Mouse (Mus musculus) embryonic stem cell, embryonic (primary cell): Measurements from ENCODE around the gene Lypla2.

Experiments used
- CTCF ChIA-PET, 4 experiments: fragments of 300-600 bp in 2 of 4; fragments of 350-600 bp in 2 of 4; sonication (Branson Sonifier 250); formaldehyde crosslinking; loops; one replicate each; lab custom pipeline; 2022; ENCODE audit warnings: inconsistent platforms in 2 of 4; lab: Charles Lee
- POLR2A ChIA-PET, 4 experiments: fragments of 300-600 bp in 2 of 4; fragments of 350-600 bp in 2 of 4; sonication (Branson Sonifier 250); formaldehyde crosslinking; loops; one replicate each; lab custom pipeline; 2022; ENCODE audit warnings: antibody characterized with exemption in 4 of 4, inconsistent platforms in 1 of 4; lab: Charles Lee

Lypla2 gene

GRCm38 (mm10) chr4:135946659-135947301, 25.6 kb downstream of the Lypla2 start:
- POLR2A ChIA-PET, result interaction anchor here in 3 of 4 experiments (0.5 to 9.3 kb wide), 37 partner anchors 8 to 508 kb away, joined by 3 to 71 read pairs (median 4); partner anchors contain the start of genes Fuca1 (in 2 of the 3), Gale (in 2 of the 3), Pnrc2 (in 1 of the 3) and Rpl11 (in 1 of the 3)
- CTCF ChIA-PET, result interaction anchor here in 3 of 4 experiments (0.6 to 2.0 kb wide), 11 partner anchors 9 to 1015 kb away, joined by 3 to 6 read pairs (median 4); partner anchors contain the start of gene Fuca1 (in 1 of the 3)

GRCm38 (mm10) chr4:135946278-135946658, 26.2 kb downstream of the Lypla2 start, which contains the start of gene Hmgcl:
TSS of gene Hmgcl (plus strand) at chr4:135946448.
- CTCF ChIA-PET, result interaction anchor here (0.5 to 2.0 kb wide), 15 partner anchors 8 to 1014 kb away, joined by 3 to 6 read pairs (median 4); partner anchors contain the start of gene Fuca1 (in 2 of the 4)
- POLR2A ChIA-PET, result interaction anchor here in 3 of 4 experiments (0.5 to 9.3 kb wide), 38 partner anchors 9 to 507 kb away, joined by 3 to 71 read pairs (median 4); partner anchors contain the start of genes Fuca1 (in 2 of the 3), Gale (in 2 of the 3), Pnrc2 (in 1 of the 3) and Rpl11 (in 1 of the 3)

- ChIA-PET CTCF (interaction anchor here (0.5 to 2.0 kb wide), 11 partner anchors 8 to 1651 kb away, joined by 3 to 6 read pairs (median 4); partner anchors contain the start of gene Fuca1 (in 2 of the 4)), POLR2A (interaction anchor here in 3 of 4 experiments (0.5 to 9.3 kb wide), 30 partner anchors 9 to 506 kb away, joined by 3 to 71 read pairs (median 4); partner anchors contain the start of genes Fuca1 (in 2 of the 3), Gale (in 2 of the 3), Pnrc2 (in 1 of the 3) and Rpl11 (in 1 of the 3))
These were observed 26.7 kb downstream of the Lypla2 start for GRCm38 (mm10) chr4:135945706-135946105.

- CTCF ChIA-PET, result interaction anchor here in 3 of 4 experiments (0.6 to 1.4 kb wide), 9 partner anchors 23 to 215 kb away, joined by 3 to 7 read pairs (median 3); partner anchors contain the start of genes Fuca1 (in 2 of the 3) and Il22ra1 (in 1 of the 3)
- POLR2A ChIA-PET, result interaction anchor here in 3 of 4 experiments (0.6 to 9.3 kb wide), 7 partner anchors 11 to 88 kb away, joined by 3 to 71 read pairs (median 4); partner anchors contain the start of genes Fuca1 (in 1 of the 3), Gale (in 1 of the 3) and Srsf10 (in 1 of the 3)
These were observed 29.0 kb downstream of the Lypla2 start for GRCm38 (mm10) chr4:135943389-135943788.

GRCm38 (mm10) chr4:135942193-135942592, 30.2 kb downstream of the Lypla2 start:
- ChIA-PET CTCF (interaction anchor here in 1 of 4 experiments (1.4 to 1.7 kb wide), 2 partner anchors 14 to 139 kb away, joined by 3 read pairs; no protein-coding TSS in a partner anchor), POLR2A (interaction anchor here in 1 of 4 experiments (0.7 to 9.3 kb wide), 6 partner anchors 17 to 354 kb away, joined by 3 to 71 read pairs (median 4); partner anchors contain the start of genes Fuca1 and Gale)

- POLR2A ChIA-PET, result interaction anchor here in 2 of 4 experiments (0.6 to 1.6 kb wide), 7 partner anchors 20 to 112 kb away, joined by 3 to 10 read pairs (median 4); partner anchors contain the start of genes Fuca1 (in 2 of the 2), Cnr2 (in 1 of the 2) and Rpl11 (in 1 of the 2)
- CTCF ChIA-PET, result interaction anchor here (0.6 to 2.8 kb wide), 16 partner anchors 12 to 447 kb away, joined by 3 to 20 read pairs (median 4); partner anchors contain the start of gene Fuca1 (in 2 of the 4)
These were observed 31.4 kb downstream of the Lypla2 start for GRCm38 (mm10) chr4:135941026-135941425.

GRCm38 (mm10) chr4:135938858-135939257, 33.6 kb downstream of the Lypla2 start:
- ChIA-PET POLR2A (interaction anchor here in 2 of 4 experiments (0.5 to 5.1 kb wide), 21 partner anchors 9 to 587 kb away, joined by 3 to 22 read pairs (median 4); partner anchors contain the start of genes Fuca1 (in 2 of the 2), Srsf10 (in 2 of the 2), Cnr2 (in 1 of the 2) and E2f2 (in 1 of the 2)), CTCF (interaction anchor here in 3 of 4 experiments (0.5 to 3.4 kb wide), 19 partner anchors 12 to 272 kb away, joined by 3 to 23 read pairs (median 4); partner anchors contain the start of gene Fuca1 (in 3 of the 3))

- ChIA-PET CTCF (interaction anchor here in 3 of 4 experiments (0.6 to 2.0 kb wide), 3 partner anchors 15 to 171 kb away, joined by 3 to 17 read pairs (median 7); partner anchors contain the start of gene Fuca1 (in 1 of the 3)), POLR2A (interaction anchor here in 2 of 4 experiments (0.7 to 5.1 kb wide), 7 partner anchors 8 to 133 kb away, joined by 3 to 22 read pairs (median 9); partner anchors contain the start of gene Fuca1 (in 2 of the 2))
These were observed 36.9 kb downstream of the Lypla2 start for GRCm38 (mm10) chr4:135935502-135935901.

- POLR2A ChIA-PET, result interaction anchor here in 2 of 4 experiments (0.7 to 5.1 kb wide), 6 partner anchors 8 to 108 kb away, joined by 3 to 22 read pairs (median 6); partner anchors contain the start of gene Fuca1 (in 2 of the 2)
- CTCF ChIA-PET, result interaction anchor here in 3 of 4 experiments (0.5 to 3.8 kb wide), 4 partner anchors 15 to 237 kb away, joined by 3 to 28 read pairs (median 5); partner anchors contain the start of genes Fuca1 (in 2 of the 3) and E2f2 (in 1 of the 3)
These were observed 37.5 kb downstream of the Lypla2 start for GRCm38 (mm10) chr4:135934708-135935500.

- POLR2A ChIA-PET, result interaction anchor here (0.6 to 1.4 kb wide), 5 partner anchors 12 to 100 kb away, joined by 3 to 5 read pairs (median 4); partner anchors contain the start of gene Srsf10 (in 1 of the 4)
- CTCF ChIA-PET, result interaction anchor here in 3 of 4 experiments (0.6 to 4.7 kb wide), 10 partner anchors 12 to 337 kb away, joined by 3 to 31 read pairs (median 4); partner anchors contain the start of gene Fuca1 (in 2 of the 3)
These were observed 40.6 kb downstream of the Lypla2 start for GRCm38 (mm10) chr4:135931832-135932231.

- CTCF ChIA-PET, result interaction anchor here in 2 of 4 experiments (0.6 to 4.7 kb wide), 6 partner anchors 10 to 128 kb away, joined by 3 to 31 read pairs (median 8); partner anchors contain the start of gene Fuca1 (in 2 of the 2)
- POLR2A ChIA-PET, result interaction anchor here in 2 of 4 experiments (0.8 to 2.2 kb wide), 4 partner anchors 9 to 57 kb away, joined by 3 to 14 read pairs (median 7); partner anchors contain the start of gene Fuca1 (in 2 of the 2)
These were observed 42.2 kb downstream of the Lypla2 start for GRCm38 (mm10) chr4:135930239-135930638.

GRCm38 (mm10) chr4:135929828-135930227, 42.6 kb downstream of the Lypla2 start:
- CTCF ChIA-PET, result interaction anchor here in 3 of 4 experiments (0.6 to 4.7 kb wide), 6 partner anchors 10 to 203 kb away, joined by 3 to 31 read pairs (median 9); partner anchors contain the start of gene Fuca1 (in 2 of the 3)
- POLR2A ChIA-PET, result interaction anchor here in 3 of 4 experiments (0.6 to 3.9 kb wide), 6 partner anchors 9 to 110 kb away, joined by 3 to 19 read pairs (median 8); partner anchors contain the start of gene Fuca1 (in 2 of the 3)

GRCm38 (mm10) chr4:135929405-135929804, 43.0 kb downstream of the Lypla2 start:
- POLR2A ChIA-PET, result interaction anchor here in 3 of 4 experiments (0.6 to 3.9 kb wide), 8 partner anchors 8 to 110 kb away, joined by 3 to 19 read pairs (median 6); partner anchors contain the start of gene Fuca1 (in 2 of the 3)
- CTCF ChIA-PET, result interaction anchor here in 3 of 4 experiments (0.6 to 4.7 kb wide), 6 partner anchors 9 to 203 kb away, joined by 3 to 31 read pairs (median 9); partner anchors contain the start of gene Fuca1 (in 2 of the 3)

- ChIA-PET CTCF (interaction anchor here in 2 of 4 experiments (0.6 to 4.7 kb wide), 6 partner anchors 8 to 927 kb away, joined by 3 to 31 read pairs (median 3); partner anchors contain the start of gene Fuca1 (in 2 of the 2)), POLR2A (interaction anchor here in 3 of 4 experiments (0.6 to 3.9 kb wide), 14 partner anchors 8 to 125 kb away, joined by 3 to 19 read pairs (median 6); partner anchors contain the start of genes Fuca1 (in 1 of the 3), Hmgcl (in 1 of the 3), Pithd1 (in 1 of the 3) and Rpl11 (in 1 of the 3))
These were observed 44.0 kb downstream of the Lypla2 start for GRCm38 (mm10) chr4:135928376-135928775.

GRCm38 (mm10) chr4:135926861-135927260, 45.6 kb downstream of the Lypla2 start:
- POLR2A ChIA-PET, result interaction anchor here in 3 of 4 experiments (0.5 to 3.9 kb wide), 26 partner anchors 9 to 515 kb away, joined by 3 to 19 read pairs (median 4); partner anchors contain the start of genes Rpl11 (in 2 of the 3), Gale (in 1 of the 3), Hmgcl (in 1 of the 3) and Pnrc2 (in 1 of the 3)
- CTCF ChIA-PET, result interaction anchor here in 1 of 4 experiments (1.0 to 1.8 kb wide), 6 partner anchors 12 to 126 kb away, joined by 3 to 5 read pairs (median 4); partner anchors contain the start of gene Pithd1
